Mouse (Mus musculus): ENCODE results near the gene Dynll2. TPM values are rescaled to one million over a fixed set of nuclear protein-coding genes. Genes with fewer than 3 reads are reported as not detected.
"Not testable (repeated sequence)": the region's sequence is repeated elsewhere in the genome, so short reads cannot be mapped to it uniquely, and the experiment has no call there.

The Dynll2 gene
- total RNA-seq, 2 experiments from 2014 or later = 192 to 239 TPM

- DNase-seq (ENCODE audit: low spot score) = no peak
Observed at GRCm38 (mm10) chr11:87991806-87992205, 4.5 kb upstream of the Dynll2 start.

- no peak for DNase-seq (ENCODE audit: low spot score)
Observed at GRCm38 (mm10) chr11:87987861-87988260, 528 bp upstream of the Dynll2 start.

- DNase-seq (ENCODE audit: low spot score) = peak; percentile 56
Observed at GRCm38 (mm10) chr11:87986141-87986741, 1.1 kb downstream of the Dynll2 start.

GRCm38 (mm10) chr11:87985643-87986042 is 1.7 kb downstream of the Dynll2 start:
- DNase-seq (ENCODE audit: low spot score) = no peak

GRCm38 (mm10) chr11:87984571-87984970 is 2.8 kb downstream of the Dynll2 start:
- no peak for DNase-seq (ENCODE audit: low spot score)

- no peak for DNase-seq (ENCODE audit: low spot score)
Observed at GRCm38 (mm10) chr11:87978905-87979304, 8.4 kb downstream of the Dynll2 start.

GRCm38 (mm10) chr11:87977021-87977420 is 10.3 kb downstream of the Dynll2 start:
- not testable (repeated sequence) for DNase-seq (ENCODE audit: low spot score)

GRCm38 (mm10) chr11:87974477-87975181 is 12.7 kb downstream of the Dynll2 start:
- peak; percentile 62 for DNase-seq (ENCODE audit: low spot score)

- DNase-seq (ENCODE audit: low spot score) = no peak
Observed at GRCm38 (mm10) chr11:87973559-87974305, 13.6 kb downstream of the Dynll2 start.

GRCm38 (mm10) chr11:87972829-87973228 is 14.5 kb downstream of the Dynll2 start:
- no peak for DNase-seq (ENCODE audit: low spot score)

- DNase-seq (ENCODE audit: low spot score) = no peak
Observed at GRCm38 (mm10) chr11:87968356-87969122, 18.8 kb downstream of the Dynll2 start.

GRCm38 (mm10) chr11:87967692-87968289 is 19.5 kb downstream of the Dynll2 start:
- peak; percentile 87 for DNase-seq (ENCODE audit: low spot score)

- DNase-seq (ENCODE audit: low spot score) = peak; percentile 24
Observed at GRCm38 (mm10) chr11:87966214-87966613, 21.1 kb downstream of the Dynll2 start.

- no peak for DNase-seq (ENCODE audit: low spot score)
Observed at GRCm38 (mm10) chr11:87965293-87965692, 22.0 kb downstream of the Dynll2 start.

- DNase-seq (ENCODE audit: low spot score) = no peak
Observed at GRCm38 (mm10) chr11:87957066-87957465, 30.3 kb downstream of the Dynll2 start.

GRCm38 (mm10) chr11:87955144-87955543 is 32.2 kb downstream of the Dynll2 start:
- no peak for DNase-seq (ENCODE audit: low spot score)

GRCm38 (mm10) chr11:87949990-87950389 is 37.3 kb downstream of the Dynll2 start:
- DNase-seq (ENCODE audit: low spot score) = no peak

GRCm38 (mm10) chr11:87935467-87935866 is 51.9 kb downstream of the Dynll2 start:
- no peak for DNase-seq (ENCODE audit: low spot score)

GRCm38 (mm10) chr11:87933731-87934130 is 53.6 kb downstream of the Dynll2 start:
- DNase-seq (ENCODE audit: low spot score) = no peak

- DNase-seq (ENCODE audit: low spot score) = no peak
Observed at GRCm38 (mm10) chr11:87930348-87930747, 57.0 kb downstream of the Dynll2 start.

Data from gastrocnemius, adult 18-20 months (tissue).